Mouse (Mus musculus): ENCODE data around the gene Olfr1039. TPM values are rescaled to one million over a fixed set of nuclear protein-coding genes. Genes with fewer than 3 reads are reported as not detected.

The Olfr1039 gene
- polyA plus RNA-seq, 1 experiment from 2014 or later, result not detected

Other genes with a start within 250 kb of the Olfr1039 start
- gene Olfr1024, start 230.9 kb downstream of the Olfr1039 start, polyA plus RNA-seq (2015; fragmentation: Nextera tagmentation; extraction: Ambion mirVana), result not detected in 2 replicates
- not detected in 2 replicates for gene Olfr1025-ps1, start 220.7 kb downstream of the Olfr1039 start, polyA plus RNA-seq (2015; fragmentation: Nextera tagmentation; extraction: Ambion mirVana)
- gene Olfr1026, start 214.4 kb downstream of the Olfr1039 start, polyA plus RNA-seq (2015; fragmentation: Nextera tagmentation; extraction: Ambion mirVana), result not detected in 2 replicates
- not detected in 2 replicates for gene Olfr1028, start 185.5 kb downstream of the Olfr1039 start, polyA plus RNA-seq (2015; fragmentation: Nextera tagmentation; extraction: Ambion mirVana)
- gene Olfr1029, start 162.0 kb downstream of the Olfr1039 start, polyA plus RNA-seq (2015; fragmentation: Nextera tagmentation; extraction: Ambion mirVana), result not detected in 2 replicates
- not detected in 2 replicates for gene Olfr1030, start 156.7 kb downstream of the Olfr1039 start, polyA plus RNA-seq (2015; fragmentation: Nextera tagmentation; extraction: Ambion mirVana)
- gene Olfr1031, start 145.6 kb downstream of the Olfr1039 start, polyA plus RNA-seq (2015; fragmentation: Nextera tagmentation; extraction: Ambion mirVana), result not detected in 2 replicates
- not detected in 2 replicates for gene Olfr1032, start 130.4 kb downstream of the Olfr1039 start, polyA plus RNA-seq (2015; fragmentation: Nextera tagmentation; extraction: Ambion mirVana)
- gene Olfr1033, start 115.3 kb downstream of the Olfr1039 start, polyA plus RNA-seq (2015; fragmentation: Nextera tagmentation; extraction: Ambion mirVana), result 4.9 and 5.4 TPM in 2 replicates
- 0.06 and 0.09 TPM in 2 replicates for gene Olfr1034, start 90.1 kb downstream of the Olfr1039 start, polyA plus RNA-seq (2015; fragmentation: Nextera tagmentation; extraction: Ambion mirVana)
- gene Olfr1036, start 61.9 kb downstream of the Olfr1039 start, polyA plus RNA-seq (2015; fragmentation: Nextera tagmentation; extraction: Ambion mirVana), result not detected in 2 replicates
- not detected in 2 replicates for gene Olfr1037, start 48.5 kb downstream of the Olfr1039 start, polyA plus RNA-seq (2015; fragmentation: Nextera tagmentation; extraction: Ambion mirVana)
- gene Olfr1040, start 10.8 kb upstream of the Olfr1039 start, polyA plus RNA-seq (2015; fragmentation: Nextera tagmentation; extraction: Ambion mirVana), result not detected in 2 replicates
- gene Olfr1042, start 25.9 kb upstream of the Olfr1039 start, polyA plus RNA-seq (2015; fragmentation: Nextera tagmentation; extraction: Ambion mirVana), result not detected in 2 replicates
- gene Olfr1043, start 31.6 kb upstream of the Olfr1039 start, polyA plus RNA-seq (2015; fragmentation: Nextera tagmentation; extraction: Ambion mirVana), result not detected in 2 replicates
- not detected in 2 replicates for gene Olfr1044, start 41.9 kb upstream of the Olfr1039 start, polyA plus RNA-seq (2015; fragmentation: Nextera tagmentation; extraction: Ambion mirVana)
- gene Olfr52, start 49.8 kb upstream of the Olfr1039 start, polyA plus RNA-seq (2015; fragmentation: Nextera tagmentation; extraction: Ambion mirVana), result not detected in 2 replicates
- gene Olfr1045, start 67.1 kb upstream of the Olfr1039 start, polyA plus RNA-seq (2015; fragmentation: Nextera tagmentation; extraction: Ambion mirVana), result not detected in 2 replicates
- gene Olfr1046, start 83.4 kb upstream of the Olfr1039 start, polyA plus RNA-seq (2015; fragmentation: Nextera tagmentation; extraction: Ambion mirVana), result not detected in 2 replicates
- not detected in 2 replicates for gene Olfr1047, start 95.5 kb upstream of the Olfr1039 start, polyA plus RNA-seq (2015; fragmentation: Nextera tagmentation; extraction: Ambion mirVana)
- not detected in 2 replicates for gene Olfr1048, start 104.4 kb upstream of the Olfr1039 start, polyA plus RNA-seq (2015; fragmentation: Nextera tagmentation; extraction: Ambion mirVana)
- not detected in 2 replicates for gene Olfr1049, start 122.4 kb upstream of the Olfr1039 start, polyA plus RNA-seq (2015; fragmentation: Nextera tagmentation; extraction: Ambion mirVana)
- gene Olfr1051, start 143.2 kb upstream of the Olfr1039 start, polyA plus RNA-seq (2015; fragmentation: Nextera tagmentation; extraction: Ambion mirVana), result not detected in 2 replicates
- gene Olfr1052, start 156.5 kb upstream of the Olfr1039 start, polyA plus RNA-seq (2015; fragmentation: Nextera tagmentation; extraction: Ambion mirVana), result not detected in 2 replicates
- not detected in 2 replicates for gene Olfr1053, start 179.4 kb upstream of the Olfr1039 start, polyA plus RNA-seq (2015; fragmentation: Nextera tagmentation; extraction: Ambion mirVana)
- not detected in 2 replicates for gene Olfr1054, start 199.5 kb upstream of the Olfr1039 start, polyA plus RNA-seq (2015; fragmentation: Nextera tagmentation; extraction: Ambion mirVana)
- not detected in 2 replicates for gene Olfr1055, start 214.4 kb upstream of the Olfr1039 start, polyA plus RNA-seq (2015; fragmentation: Nextera tagmentation; extraction: Ambion mirVana)
- gene Olfr1056, start 226.5 kb upstream of the Olfr1039 start, polyA plus RNA-seq (2015; fragmentation: Nextera tagmentation; extraction: Ambion mirVana), result not detected in 2 replicates
- not detected in 2 replicates for gene Olfr1057, start 242.5 kb upstream of the Olfr1039 start, polyA plus RNA-seq (2015; fragmentation: Nextera tagmentation; extraction: Ambion mirVana)

All from stomach, embryonic 16.5 days (tissue).